Mouse (Mus musculus): ENCODE data around the gene Ano8. TPM values are rescaled to one million over a fixed set of nuclear protein-coding genes. Genes with fewer than 3 reads are reported as not detected.

Ano8 gene
- polyA plus RNA-seq, 1 experiment from 2014 or later: 6.8 TPM

DNA sequence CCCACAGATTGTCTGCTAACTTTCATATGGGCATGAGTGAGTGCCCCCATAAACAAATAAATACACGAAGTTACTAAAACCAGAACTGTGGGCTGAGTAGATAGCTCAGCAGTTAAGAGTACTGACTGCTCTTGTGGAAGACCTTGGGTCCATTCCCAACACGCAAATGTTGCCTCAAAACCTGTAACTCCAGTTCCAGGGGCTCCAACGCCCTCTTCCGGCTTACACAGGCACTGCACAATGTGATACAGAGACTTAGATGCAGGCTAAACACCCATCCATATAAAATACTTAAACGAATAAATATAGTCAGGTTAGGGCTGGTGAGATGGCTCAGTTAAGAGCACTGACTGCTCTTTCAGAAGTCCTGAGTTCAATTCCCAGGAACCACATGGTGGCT, 29.3 kb upstream of the Ano8 start:
- Histone ChIP-seq H3K36me3 (no peaks in the 10 kb centered on the region), H3K27ac (no peak overlapping the region), H3K9me3 (no peaks in the 10 kb centered on the region), H3K4me3 (no peak overlapping the region), H3K4me1 (replicated peaks) (peaks cover 36% of the 10 kb centered on the region), H3K27me3 (ENCODE audit: insufficient read depth, poor library complexity, severe bottlenecking) (peaks cover 19% of the 10 kb centered on the region)
- 78% methylated on average over 5 of the region's 5 CpGs for whole genome bisulfite sequencing
- no peak for DNase-seq (ENCODE audit: low spot score)

GRCm38 (mm10) chr8:71513018-71513754, 27.4 kb upstream of the Ano8 start:
- Histone ChIP-seq H3K27ac (no peak overlapping the region), H3K9me3 (no peaks in the 10 kb centered on the region), H3K4me1 (replicated peaks) (peaks cover 40% of the 10 kb centered on the region), H3K4me3 (no peak overlapping the region), H3K36me3 (no peaks in the 10 kb centered on the region), H3K27me3 (ENCODE audit: insufficient read depth, poor library complexity, severe bottlenecking) (peaks cover 37% of the 10 kb centered on the region)
- no peak for DNase-seq (ENCODE audit: low spot score)
- WGBS: 70% methylated on average over 15 of the region's 15 CpGs

DNA sequence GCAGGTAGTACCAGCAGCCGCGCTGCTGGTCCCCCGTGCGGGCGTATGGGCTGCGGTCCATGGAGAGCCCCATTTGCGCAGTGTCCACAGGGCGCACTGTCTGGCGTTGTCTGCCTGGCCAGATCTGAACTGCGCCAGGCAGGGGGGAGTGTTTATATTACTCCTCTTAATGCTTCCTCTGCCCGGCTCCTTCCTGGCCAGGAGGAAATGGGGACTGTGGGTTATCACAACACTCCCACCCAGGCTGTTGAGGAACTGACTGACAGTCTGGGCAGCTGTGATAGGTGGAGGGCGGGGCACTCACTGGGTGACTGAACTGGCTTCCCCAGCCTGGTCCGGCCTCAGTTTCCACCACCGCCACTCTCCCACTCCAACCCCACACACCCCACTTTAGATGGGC, 25.9 kb upstream of the Ano8 start, which contains the start of gene Plvap:
TSS of gene Plvap (minus strand) at position 109 of the 400 bp plus-strand sequence.
- DNase-seq (ENCODE audit: low spot score): no peak
- H3K27ac ChIP-seq: peak within 1 kb of the TSS; percentile 35; the same call in 1 of the 2 replicates
- H3K4me3 ChIP-seq: peak within 1 kb of the TSS; percentile 24
- H3K27me3 ChIP-seq (ENCODE audit: insufficient read depth, poor library complexity, severe bottlenecking): peaks cover 52% of the 10 kb centered on the region
- H3K36me3 ChIP-seq: no peaks in the 10 kb centered on the region
- H3K9me3 ChIP-seq: no peaks in the 10 kb centered on the region
- H3K4me1 ChIP-seq (replicated peaks): peaks cover 40% of the 10 kb centered on the region
- 69% methylated on average over 14 of the region's 14 CpGs for WGBS

GRCm38 (mm10) chr8:71509316-71509715, 23.6 kb upstream of the Ano8 start:
- Histone ChIP-seq H3K9me3 (no peaks in the 10 kb centered on the region), H3K36me3 (no peaks in the 10 kb centered on the region), H3K4me1 (replicated peaks) (peaks cover 37% of the 10 kb centered on the region), H3K4me3 (peak overlapping the region; percentile 24; the same call in 1 of the 2 replicates), H3K27me3 (ENCODE audit: insufficient read depth, poor library complexity, severe bottlenecking) (peaks cover 76% of the 10 kb centered on the region), H3K27ac (no peak overlapping the region)
- 69% methylated on average over 2 of the region's 2 CpGs for WGBS
- DNase-seq (ENCODE audit: low spot score): no peak

DNA sequence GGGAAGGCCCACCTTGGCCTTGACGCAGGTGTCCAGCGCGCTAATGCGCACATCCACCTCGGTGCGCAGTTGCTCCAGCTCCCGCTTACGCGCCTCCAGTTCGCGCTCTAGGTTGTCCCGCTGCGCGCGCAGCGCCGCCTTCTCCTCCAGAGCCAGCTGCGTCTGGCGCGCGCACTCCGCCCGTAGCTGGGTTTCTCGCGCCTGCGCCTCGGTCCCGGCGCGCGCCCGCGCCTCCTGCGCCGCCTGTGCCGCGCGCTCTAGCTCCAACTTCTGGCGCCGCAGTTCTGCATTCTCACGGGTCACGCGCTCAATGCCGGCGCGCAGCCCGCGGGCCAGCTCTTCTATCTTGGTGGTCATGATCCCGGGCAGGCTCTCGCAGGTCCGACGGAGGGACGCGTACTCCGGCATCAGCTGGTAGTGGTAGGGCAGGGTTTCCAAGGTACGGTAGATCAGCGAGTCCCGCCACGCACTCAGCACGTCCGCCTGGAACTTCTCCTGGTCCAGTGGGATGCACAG, 21.9 kb upstream of the Ano8 start:
- peak overlapping the region; percentile 50; the same call in 1 of the 2 replicates for H3K27ac ChIP-seq
- WGBS: under 1% methylated on average over 61 of the region's 61 CpGs
- no peaks in the 10 kb centered on the region for H3K9me3 ChIP-seq
- H3K4me1 ChIP-seq (replicated peaks): peaks cover 38% of the 10 kb centered on the region
- no peaks in the 10 kb centered on the region for H3K36me3 ChIP-seq
- H3K27me3 ChIP-seq (ENCODE audit: insufficient read depth, poor library complexity, severe bottlenecking): peaks cover 76% of the 10 kb centered on the region
- DNase-seq (ENCODE audit: low spot score): peak; percentile 84
- H3K4me3 ChIP-seq: peak overlapping the region; percentile 57

- WGBS: 85% methylated on average over 4 of the region's 4 CpGs
- Histone ChIP-seq H3K36me3 (no peaks in the 10 kb centered on the region), H3K27me3 (ENCODE audit: insufficient read depth, poor library complexity, severe bottlenecking) (peaks cover 66% of the 10 kb centered on the region)
Observed at GRCm38 (mm10) chr8:71505979-71506378, 20.2 kb upstream of the Ano8 start.

DNA sequence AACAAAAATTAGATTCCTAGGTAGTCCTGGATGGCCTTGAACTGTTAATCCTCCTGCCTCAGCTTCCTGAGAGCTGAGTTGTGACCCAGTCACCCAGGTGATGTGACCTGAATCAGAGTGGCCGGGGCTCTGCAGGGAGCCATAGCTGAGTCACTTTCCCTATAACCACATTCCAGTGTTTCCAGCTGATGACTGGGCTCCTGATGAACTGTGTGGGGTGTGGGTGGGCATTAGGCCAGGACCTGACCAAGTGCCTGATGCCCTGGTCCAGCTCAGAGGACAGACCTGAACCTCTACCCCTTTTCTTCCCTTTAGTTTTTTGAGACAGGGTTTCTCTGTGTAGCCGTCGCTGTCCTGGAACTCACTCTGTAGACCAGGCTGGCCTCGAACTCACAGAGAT, 19.6 kb upstream of the Ano8 start:
- no peak overlapping the region for H3K4me3 ChIP-seq
- WGBS: 94% methylated on average over 4 of the region's 4 CpGs
- H3K36me3 ChIP-seq: no peaks in the 10 kb centered on the region
- no peak for DNase-seq (ENCODE audit: low spot score)
- peaks cover 60% of the 10 kb centered on the region for H3K27me3 ChIP-seq (ENCODE audit: insufficient read depth, poor library complexity, severe bottlenecking)
- no peaks in the 10 kb centered on the region for H3K9me3 ChIP-seq
- no peak overlapping the region for H3K27ac ChIP-seq
- H3K4me1 ChIP-seq (replicated peaks): peaks cover 30% of the 10 kb centered on the region

More at GRCm38 (mm10) chr8:71505979-71506378, 20.2 kb upstream of the Ano8 start:
- peaks cover 30% of the 10 kb centered on the region for H3K4me1 ChIP-seq (replicated peaks)
- no peak overlapping the region for H3K27ac ChIP-seq
- H3K4me3 ChIP-seq: no peak overlapping the region
- DNase-seq (ENCODE audit: low spot score): no peak
- H3K9me3 ChIP-seq: no peaks in the 10 kb centered on the region

- 93% methylated on average over 4 of the region's 4 CpGs for WGBS
- DNase-seq (ENCODE audit: low spot score): no peak
- no peak overlapping the region for H3K4me3 ChIP-seq
- no peaks in the 10 kb centered on the region for H3K9me3 ChIP-seq
- H3K27ac ChIP-seq: no peak overlapping the region
- H3K4me1 ChIP-seq (replicated peaks): peaks cover 25% of the 10 kb centered on the region
- peaks cover 50% of the 10 kb centered on the region for H3K27me3 ChIP-seq (ENCODE audit: insufficient read depth, poor library complexity, severe bottlenecking)
- H3K36me3 ChIP-seq: no peaks in the 10 kb centered on the region
Observed at GRCm38 (mm10) chr8:71504349-71504748, 18.6 kb upstream of the Ano8 start.

DNA sequence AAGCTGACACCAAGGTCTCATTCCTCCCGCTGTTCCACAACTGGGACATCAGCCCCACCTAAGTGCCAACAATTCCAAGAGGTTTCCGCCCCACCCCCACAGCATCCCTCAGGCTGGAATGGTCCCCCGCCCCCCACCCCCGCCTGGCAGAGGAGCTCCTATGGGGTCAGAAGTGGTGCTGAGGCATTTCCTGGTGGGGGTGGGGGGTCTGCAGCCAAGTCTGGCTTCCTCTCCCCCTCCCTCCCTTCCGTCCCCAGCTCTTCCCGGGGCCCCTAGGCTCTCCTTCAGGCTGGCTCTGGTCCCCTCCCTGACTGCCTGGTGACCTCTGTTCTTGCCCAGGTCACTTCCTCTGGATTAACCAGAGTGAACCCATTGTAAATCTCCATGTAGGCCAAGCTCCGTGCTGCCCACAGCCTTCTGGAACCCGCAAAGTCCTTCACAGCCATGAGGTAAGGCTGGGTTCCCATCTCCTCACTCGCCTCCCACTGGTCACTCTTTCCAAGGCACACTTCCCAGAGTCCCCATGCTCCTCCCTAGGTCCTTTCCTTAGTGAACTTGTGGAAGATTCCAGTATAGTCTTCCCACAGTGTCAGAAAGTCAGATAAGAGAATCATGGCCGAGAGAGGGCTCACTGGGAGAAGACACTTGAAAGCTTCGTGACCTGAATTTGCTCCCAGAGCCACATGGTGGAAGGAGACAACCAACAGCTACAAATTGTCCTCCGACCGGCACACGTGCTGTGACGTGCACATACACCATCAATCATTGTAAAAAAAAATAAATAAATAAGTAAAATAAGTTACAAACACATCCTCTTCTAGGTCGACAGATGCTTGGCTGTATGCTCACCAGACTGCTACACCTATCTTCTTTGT, 13.3 kb upstream of the Ano8 start:
- Histone ChIP-seq H3K36me3 (peaks cover 9% of the 10 kb centered on the region), H3K27me3 (ENCODE audit: insufficient read depth, poor library complexity, severe bottlenecking) (no peaks in the 10 kb centered on the region), H3K4me3 (0 out of 2 replicates have a peak overlapping the region, but pooled peaks have one; percentile 4), H3K27ac (peak overlapping the region; percentile 69), H3K4me1 (replicated peaks) (peaks cover 41% of the 10 kb centered on the region), H3K9me3 (no peaks in the 10 kb centered on the region)
- peak; percentile 44 for DNase-seq (ENCODE audit: low spot score)
- 41% methylated on average over 16 of the region's 16 CpGs for WGBS

- Histone ChIP-seq H3K9me3 (no peaks in the 10 kb centered on the region), H3K27me3 (ENCODE audit: insufficient read depth, poor library complexity, severe bottlenecking) (no peaks in the 10 kb centered on the region), H3K4me1 (replicated peaks) (peaks cover 39% of the 10 kb centered on the region), H3K36me3 (peaks cover 18% of the 10 kb centered on the region), H3K27ac (peak overlapping the region; percentile 78), H3K4me3 (peak overlapping the region; percentile 4; the same call in 1 of the 2 replicates)
- no peak for DNase-seq (ENCODE audit: low spot score)
- 32% methylated on average over 15 of the region's 15 CpGs for WGBS
Observed at GRCm38 (mm10) chr8:71497881-71498501, 12.2 kb upstream of the Ano8 start.

DNA sequence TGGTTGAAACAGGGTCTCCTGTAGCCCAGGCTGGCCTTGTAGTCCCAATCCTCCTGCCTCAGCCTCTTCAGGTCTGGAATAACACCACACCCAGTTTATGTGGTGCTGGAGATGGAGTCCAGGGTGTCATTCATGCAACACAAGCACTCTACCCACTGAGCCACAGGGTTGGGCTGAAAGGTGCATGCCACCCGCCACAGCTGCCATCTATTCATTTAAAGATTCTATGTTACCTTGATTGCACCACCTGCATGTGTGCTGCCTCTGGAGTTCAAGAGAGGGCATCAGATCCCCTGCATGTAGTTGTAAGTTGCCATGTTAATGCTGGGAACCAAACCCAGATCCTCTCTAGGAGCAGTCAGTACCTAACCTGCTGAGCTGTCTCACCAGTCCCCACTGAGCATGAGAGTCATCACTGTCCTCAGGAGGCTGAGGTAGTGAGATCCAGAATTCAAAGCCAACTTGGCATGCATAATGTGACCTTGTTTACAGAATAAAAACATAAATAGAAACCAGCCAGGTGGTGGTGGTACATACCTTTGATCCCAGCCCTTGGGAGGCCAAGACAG, 11.4 kb upstream of the Ano8 start:
- WGBS: 93% methylated on average over 1 of the region's 1 CpGs
- H3K36me3 ChIP-seq: peaks cover 27% of the 10 kb centered on the region
- no peaks in the 10 kb centered on the region for H3K9me3 ChIP-seq
- H3K4me1 ChIP-seq (replicated peaks): peaks cover 36% of the 10 kb centered on the region
- no peak for DNase-seq (ENCODE audit: low spot score)
- no peaks in the 10 kb centered on the region for H3K27me3 ChIP-seq (ENCODE audit: insufficient read depth, poor library complexity, severe bottlenecking)
- H3K4me3 ChIP-seq: no peak overlapping the region
- no peak overlapping the region for H3K27ac ChIP-seq

- no peak overlapping the region for H3K4me3 ChIP-seq
- peaks cover 36% of the 10 kb centered on the region for H3K4me1 ChIP-seq (replicated peaks)
- no peak for DNase-seq (ENCODE audit: low spot score)
- no peaks in the 10 kb centered on the region for H3K27me3 ChIP-seq (ENCODE audit: insufficient read depth, poor library complexity, severe bottlenecking)
- peaks cover 33% of the 10 kb centered on the region for H3K36me3 ChIP-seq
- no peaks in the 10 kb centered on the region for H3K9me3 ChIP-seq
- peak overlapping the region; percentile 60 for H3K27ac ChIP-seq
- WGBS: 49% methylated on average over 11 of the region's 11 CpGs
Observed at GRCm38 (mm10) chr8:71496481-71496880, 10.7 kb upstream of the Ano8 start.

Measured in hindbrain, embryonic 10.5 days (tissue).